Mouse (Mus musculus): ENCODE results near the gene Shkbp1. TPM values are rescaled to one million over a fixed set of nuclear protein-coding genes. Genes with fewer than 3 reads are reported as not detected.
A peak's percentile ranks its signal among the peaks of the same experiment; 100 is the strongest.

The Shkbp1 gene
- polyA plus RNA-seq, 1 experiment from 2014 or later, result 62.4 TPM

DNA sequence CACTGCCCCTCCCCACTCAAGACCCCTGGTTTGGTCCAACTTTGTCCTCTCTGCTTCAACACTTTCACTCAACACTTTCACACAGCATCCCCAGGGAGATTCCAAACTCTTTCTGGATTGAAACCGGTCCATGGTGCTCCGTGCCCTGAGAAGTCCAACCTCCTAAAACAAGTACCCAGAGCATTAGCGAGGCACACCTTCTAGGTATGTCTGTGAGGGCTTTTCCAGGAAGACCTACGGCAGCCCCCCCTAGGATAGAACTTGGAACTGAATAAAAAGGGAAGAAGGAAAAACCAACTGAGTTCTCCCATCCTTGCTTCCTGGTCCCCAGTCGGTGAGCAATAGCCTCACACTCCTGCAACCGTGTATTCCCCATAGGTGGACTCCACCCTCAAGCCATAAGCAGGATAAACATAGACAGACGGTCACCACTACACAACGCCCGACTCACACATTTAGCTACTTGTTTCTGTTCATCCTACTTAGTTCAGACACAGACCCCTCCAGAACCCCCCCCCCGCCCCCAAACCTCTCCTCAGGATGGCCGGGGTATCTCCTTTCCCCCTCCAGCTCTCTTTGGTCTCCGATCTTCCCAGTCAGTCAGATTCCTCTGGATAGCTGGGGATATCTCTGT, 44.1 kb downstream of the Shkbp1 start:
- Histone ChIP-seq H3K27me3 (ENCODE audit: poor library complexity, severe bottlenecking) (peaks cover 39% of the 10 kb centered on the region), H3K4me1 (peaks cover 32% of the 10 kb centered on the region), H3K4me3 (no peak overlapping the region), H3K36me3 (replicated peaks) (peaks cover 12% of the 10 kb centered on the region), H3K27ac (no peak overlapping the region), H3K9me3 (peaks cover 22% of the 10 kb centered on the region; the same call in 1 of the 2 replicates)
- no peak for DNase-seq (ENCODE audit: extremely low spot score, low spot score)
- WGBS, result 93% methylated on average over 12 of the region's 12 CpGs

DNA sequence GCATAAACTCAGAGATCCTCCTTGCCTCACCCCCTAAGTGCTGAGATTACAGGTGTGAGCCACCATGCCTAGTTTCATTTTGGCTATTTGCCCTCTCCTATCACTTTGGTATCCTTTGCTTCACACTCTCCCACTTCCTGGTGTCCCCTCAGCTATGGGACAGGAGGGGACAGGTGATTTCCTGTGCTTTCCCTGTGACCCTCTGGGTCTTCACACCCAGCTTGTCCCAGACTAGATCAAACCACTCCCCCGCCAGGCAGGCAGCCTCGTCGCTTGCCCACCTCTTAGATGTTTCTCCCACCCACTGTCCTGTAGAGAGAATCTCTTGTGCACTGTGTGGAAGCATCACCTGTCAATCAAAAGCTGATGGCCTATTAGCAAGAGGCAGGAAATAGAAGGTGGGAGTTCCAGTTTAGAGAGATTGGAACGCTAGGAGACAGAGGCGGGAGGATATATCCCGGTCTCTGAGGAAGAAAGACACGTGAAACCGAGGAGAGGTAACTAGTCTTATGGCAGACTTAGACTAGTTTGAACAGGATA, 44.8 kb downstream of the Shkbp1 start:
- peaks cover 12% of the 10 kb centered on the region for H3K36me3 ChIP-seq (replicated peaks)
- peaks cover 39% of the 10 kb centered on the region for H3K27me3 ChIP-seq (ENCODE audit: poor library complexity, severe bottlenecking)
- H3K27ac ChIP-seq, result no peak overlapping the region
- H3K9me3 ChIP-seq, result peaks cover 22% of the 10 kb centered on the region; the same call in 1 of the 2 replicates
- H3K4me1 ChIP-seq, result peaks cover 28% of the 10 kb centered on the region
- 55% methylated on average over 8 of the region's 8 CpGs for WGBS
- H3K4me3 ChIP-seq, result no peak overlapping the region
- DNase-seq (ENCODE audit: extremely low spot score, low spot score), result no peak

DNA sequence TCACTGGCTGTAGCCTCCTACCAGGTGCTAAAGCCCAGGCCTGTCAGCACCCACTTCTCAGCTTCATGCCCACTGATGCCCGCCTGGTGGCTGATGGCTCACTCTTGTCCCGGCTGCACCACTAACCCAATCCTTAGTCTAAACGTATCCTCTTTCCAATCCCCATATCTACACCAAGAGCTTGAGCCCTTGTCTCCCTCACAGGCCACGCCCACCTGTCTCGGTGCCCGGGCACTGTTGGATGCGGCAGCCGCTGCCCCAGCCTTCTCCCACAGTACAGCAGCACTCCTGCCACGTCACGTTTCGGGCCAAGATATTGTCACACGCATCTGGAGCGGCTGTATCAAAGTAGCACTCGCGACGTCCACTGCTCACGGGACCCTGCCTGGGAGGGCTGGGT, 45.5 kb downstream of the Shkbp1 start:
- Histone ChIP-seq H3K27ac (no peak overlapping the region), H3K4me3 (peak overlapping the region; percentile 47), H3K36me3 (replicated peaks) (peaks cover 12% of the 10 kb centered on the region), H3K9me3 (peaks cover 22% of the 10 kb centered on the region; the same call in 1 of the 2 replicates), H3K27me3 (ENCODE audit: poor library complexity, severe bottlenecking) (peaks cover 39% of the 10 kb centered on the region), H3K4me1 (peaks cover 25% of the 10 kb centered on the region)
- 5% methylated on average over 17 of the region's 17 CpGs for WGBS
- no peak for DNase-seq (ENCODE audit: extremely low spot score, low spot score)

DNA sequence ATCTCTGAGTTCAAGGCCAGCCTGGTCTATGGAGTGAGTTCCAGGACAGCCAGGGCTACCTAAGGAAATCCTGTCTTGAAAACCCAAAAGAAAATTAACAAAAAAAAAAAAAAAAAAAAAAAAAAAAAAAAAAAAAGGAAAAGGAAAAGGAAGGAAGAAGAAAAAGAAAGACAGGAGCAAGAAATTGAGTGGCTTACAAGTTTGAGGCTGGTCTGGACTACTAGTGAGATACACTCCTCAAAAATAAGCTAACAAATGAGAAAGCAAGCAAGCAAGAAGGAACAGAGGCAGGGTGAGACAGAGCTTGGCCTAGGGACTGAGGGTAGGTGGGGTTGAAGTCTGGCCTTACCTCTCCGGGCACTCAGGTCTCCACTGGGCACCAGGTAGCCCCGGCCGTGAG, 46.0 kb downstream of the Shkbp1 start:
- H3K9me3 ChIP-seq, result peaks cover 22% of the 10 kb centered on the region; the same call in 1 of the 2 replicates
- WGBS, result 31% methylated on average over 3 of the region's 3 CpGs
- H3K27ac ChIP-seq, result no peak overlapping the region
- no peak for DNase-seq (ENCODE audit: extremely low spot score, low spot score)
- H3K27me3 ChIP-seq (ENCODE audit: poor library complexity, severe bottlenecking), result peaks cover 39% of the 10 kb centered on the region
- H3K4me3 ChIP-seq, result no peak overlapping the region
- peaks cover 12% of the 10 kb centered on the region for H3K36me3 ChIP-seq (replicated peaks)
- H3K4me1 ChIP-seq, result peaks cover 25% of the 10 kb centered on the region

DNA sequence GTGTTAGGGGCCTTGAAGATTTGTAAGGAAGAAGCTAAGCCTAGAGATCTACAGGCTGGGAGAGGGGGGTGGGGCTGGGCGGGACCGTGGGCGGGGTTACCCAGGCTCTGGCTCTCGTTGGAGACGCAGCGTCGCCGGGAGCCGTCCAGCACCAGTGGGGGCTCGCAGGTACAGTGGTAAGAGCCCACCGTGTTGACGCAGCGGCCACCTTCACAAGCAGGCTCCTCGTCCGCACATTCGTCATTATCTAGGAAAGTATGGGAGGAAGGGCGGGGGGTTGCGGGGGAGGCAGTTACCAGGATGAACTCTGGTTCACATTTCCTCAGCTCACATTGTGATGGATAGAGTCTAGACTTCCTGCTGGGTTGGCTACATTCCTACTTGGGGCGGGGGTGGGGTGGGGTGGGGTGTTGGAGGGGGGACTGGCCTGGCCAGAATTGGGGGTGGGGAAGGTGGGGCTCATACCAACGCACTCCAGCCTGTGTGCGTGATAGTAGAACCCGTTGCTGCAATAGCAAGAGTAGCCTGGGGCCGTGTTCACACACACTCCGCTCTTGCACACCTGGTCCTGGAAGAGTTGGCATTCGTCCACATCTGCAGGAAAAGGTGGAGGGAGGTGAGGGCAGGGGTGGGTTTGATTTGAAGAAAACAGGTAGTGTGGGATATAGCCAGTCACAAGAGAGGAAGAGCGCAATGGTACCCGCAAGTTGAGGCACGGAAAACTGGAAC, 46.8 kb downstream of the Shkbp1 start:
- WGBS, result 9% methylated on average over 28 of the region's 28 CpGs
- H3K4me3 ChIP-seq, result peak overlapping the region; percentile 45
- H3K27ac ChIP-seq, result no peak overlapping the region
- peaks cover 25% of the 10 kb centered on the region for H3K4me1 ChIP-seq
- H3K36me3 ChIP-seq (replicated peaks), result peaks cover 8% of the 10 kb centered on the region
- peaks cover 14% of the 10 kb centered on the region; the same call in 1 of the 2 replicates for H3K9me3 ChIP-seq
- no peak for DNase-seq (ENCODE audit: extremely low spot score, low spot score)
- peaks cover 39% of the 10 kb centered on the region for H3K27me3 ChIP-seq (ENCODE audit: poor library complexity, severe bottlenecking)

DNA sequence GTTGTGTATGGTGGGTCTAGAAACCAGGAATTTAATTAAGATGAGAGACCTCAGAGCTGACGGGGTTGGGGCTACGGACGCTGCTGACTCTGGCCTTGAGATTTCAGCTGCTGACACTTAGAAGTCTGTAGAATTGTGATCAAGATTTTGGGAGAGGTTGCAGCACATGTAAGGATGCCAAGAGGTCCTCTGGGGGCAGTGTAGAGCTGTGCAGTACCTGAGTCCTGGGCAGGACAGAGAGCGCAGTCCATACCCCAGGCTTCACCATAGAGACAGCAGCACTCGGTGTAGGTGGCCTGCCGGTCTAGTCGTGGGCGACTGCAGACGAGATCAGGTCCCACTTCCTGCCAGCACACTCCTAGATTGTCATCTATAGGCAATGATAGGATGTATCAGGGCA, 48.3 kb downstream of the Shkbp1 start:
- H3K9me3 ChIP-seq, result no peaks in the 10 kb centered on the region
- H3K4me3 ChIP-seq, result no peak overlapping the region
- DNase-seq (ENCODE audit: extremely low spot score, low spot score), result no peak
- 63% methylated on average over 9 of the region's 9 CpGs for WGBS
- H3K27ac ChIP-seq, result no peak overlapping the region
- peaks cover 25% of the 10 kb centered on the region for H3K4me1 ChIP-seq
- no peaks in the 10 kb centered on the region for H3K36me3 ChIP-seq (replicated peaks)
- peaks cover 50% of the 10 kb centered on the region for H3K27me3 ChIP-seq (ENCODE audit: poor library complexity, severe bottlenecking)

DNA sequence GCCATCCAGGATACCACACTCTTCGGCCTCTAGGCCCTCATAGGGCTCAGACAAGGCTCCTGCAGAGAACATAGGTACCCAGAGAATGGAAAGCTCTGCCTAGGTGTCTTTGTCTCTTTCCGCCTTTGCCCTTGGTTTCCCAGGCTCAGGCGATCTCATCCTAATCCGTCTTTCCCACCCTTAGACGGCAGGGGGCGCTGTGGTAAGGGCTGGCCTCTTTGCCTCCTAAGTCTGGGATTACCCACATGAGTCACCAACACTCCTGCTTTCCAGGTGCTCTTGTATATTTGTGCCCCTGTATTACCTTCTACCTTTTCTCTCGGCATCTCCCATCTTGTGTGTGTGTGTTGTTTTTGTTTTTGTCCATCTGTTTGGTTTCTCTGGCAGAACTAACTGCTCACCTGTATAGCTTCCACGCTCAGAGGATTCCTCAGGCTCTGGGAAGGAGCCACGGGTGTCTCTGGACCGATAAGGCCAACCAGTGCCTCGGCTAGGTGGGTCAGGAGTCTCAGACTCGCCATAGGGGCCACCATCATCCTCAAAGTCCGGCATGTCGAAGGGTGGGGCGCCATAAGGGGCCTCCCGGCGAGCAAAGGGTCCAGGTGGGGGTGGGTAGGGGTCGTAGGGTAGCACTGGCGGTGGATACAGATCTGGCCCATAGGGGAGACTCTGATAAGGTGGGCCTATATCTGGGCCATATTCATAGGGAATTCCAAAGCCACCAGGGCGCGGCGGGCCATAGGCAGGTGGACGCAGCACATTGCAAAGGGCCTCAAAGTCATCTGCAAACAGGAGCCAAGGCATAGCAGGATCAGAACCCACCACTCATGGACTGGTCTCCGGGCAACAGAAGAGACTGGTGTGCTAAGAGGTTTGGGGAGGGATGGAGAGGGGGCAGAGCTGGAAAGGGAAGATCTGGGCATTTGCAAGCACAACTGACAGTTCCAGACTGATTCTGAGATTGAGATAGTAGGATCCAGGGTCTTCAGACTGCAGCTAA, 49.4 kb downstream of the Shkbp1 start:
- Histone ChIP-seq H3K4me3 (no peak overlapping the region), H3K36me3 (replicated peaks) (no peaks in the 10 kb centered on the region), H3K27ac (no peak overlapping the region), H3K27me3 (ENCODE audit: poor library complexity, severe bottlenecking) (peaks cover 44% of the 10 kb centered on the region), H3K9me3 (no peaks in the 10 kb centered on the region), H3K4me1 (peaks cover 25% of the 10 kb centered on the region)
- no peak for DNase-seq (ENCODE audit: extremely low spot score, low spot score)
- 76% methylated on average over 24 of the region's 24 CpGs for WGBS

DNA sequence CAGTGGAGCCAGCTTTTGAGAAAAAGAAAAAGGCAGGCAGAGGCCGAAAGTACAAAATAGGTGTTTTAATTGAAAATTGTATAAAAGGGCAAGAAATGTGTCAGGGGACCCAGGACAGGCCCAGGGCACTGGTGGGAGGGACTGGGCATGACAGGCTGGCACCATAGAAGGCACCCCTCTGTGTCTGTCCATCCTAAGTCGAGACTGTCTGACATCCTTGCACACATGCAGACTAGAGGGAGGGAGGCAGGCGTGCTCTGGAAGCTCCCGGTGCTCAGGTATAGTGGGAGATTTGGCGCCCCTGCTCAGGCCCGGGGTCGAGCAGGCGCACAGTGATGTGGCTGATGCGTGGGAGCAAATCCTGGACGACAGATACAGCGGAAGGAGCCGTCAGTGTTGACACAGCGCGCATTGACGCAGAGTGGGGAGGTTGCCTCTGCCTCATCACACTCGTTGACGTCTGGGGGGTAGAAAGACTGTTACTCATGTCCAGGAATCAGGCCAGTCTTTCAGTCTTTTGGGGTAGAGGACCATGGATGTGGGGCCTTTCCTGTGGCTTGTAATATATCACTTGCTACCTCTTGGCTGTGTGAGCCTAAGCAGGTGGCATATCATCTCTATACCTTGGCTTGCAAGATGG, 50.6 kb downstream of the Shkbp1 start:
- Histone ChIP-seq H3K27me3 (ENCODE audit: poor library complexity, severe bottlenecking) (peaks cover 32% of the 10 kb centered on the region), H3K9me3 (no peaks in the 10 kb centered on the region)
- 88% methylated on average over 17 of the region's 17 CpGs for WGBS

DNA sequence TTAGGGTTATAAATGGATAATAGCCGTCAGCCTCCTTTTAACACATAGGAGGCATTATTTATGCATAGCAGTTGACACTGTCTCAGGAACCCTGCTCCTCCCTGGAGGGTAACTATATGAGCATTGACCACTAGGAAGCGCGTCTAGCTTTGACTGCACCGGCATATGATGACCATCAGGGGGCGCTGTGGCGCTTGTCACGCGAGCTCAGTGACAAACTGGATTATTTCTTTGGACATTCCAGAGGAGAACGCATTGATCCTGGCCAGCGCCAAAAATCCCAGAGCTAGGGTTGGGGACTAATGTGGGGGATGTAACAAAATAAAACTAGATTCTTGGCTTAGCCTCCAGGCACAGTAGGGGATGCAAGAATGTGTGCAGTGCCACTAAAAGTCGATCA, 53.6 kb downstream of the Shkbp1 start:
- peak; percentile 70 for DNase-seq (ENCODE audit: extremely low spot score, low spot score)
- WGBS, result 13% methylated on average over 11 of the region's 11 CpGs

More for the DNA sequence above, 50.6 kb downstream of the Shkbp1 start:
- Histone ChIP-seq H3K36me3 (replicated peaks) (no peaks in the 10 kb centered on the region), H3K27ac (no peak overlapping the region), H3K4me3 (no peak overlapping the region), H3K4me1 (peaks cover 17% of the 10 kb centered on the region)
- DNase-seq (ENCODE audit: extremely low spot score, low spot score), result no peak

DNA sequence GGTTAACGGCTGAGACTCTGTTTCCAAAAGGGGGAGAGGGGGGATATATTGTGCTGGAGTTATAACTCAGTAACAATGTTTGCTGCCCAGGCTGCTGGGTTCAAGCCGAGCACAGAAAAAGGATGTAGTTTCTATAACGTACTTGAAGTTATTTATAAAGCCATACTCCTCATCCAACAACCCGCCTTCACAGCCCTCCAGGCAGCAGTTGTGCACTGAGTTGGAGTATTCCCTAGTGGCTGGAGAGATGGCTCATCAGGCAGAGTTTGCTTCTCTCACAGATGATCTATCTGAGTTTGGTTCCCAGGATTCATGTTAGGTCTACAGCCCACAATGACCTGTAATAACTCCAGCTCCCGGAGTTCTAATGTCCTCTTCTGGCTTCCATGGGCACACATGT, 55.0 kb downstream of the Shkbp1 start:
- no peak overlapping the region for H3K27ac ChIP-seq
- no peaks in the 10 kb centered on the region for H3K4me1 ChIP-seq
- no peaks in the 10 kb centered on the region for H3K36me3 ChIP-seq (replicated peaks)
- H3K4me3 ChIP-seq, result no peak overlapping the region
- H3K27me3 ChIP-seq (ENCODE audit: poor library complexity, severe bottlenecking), result peaks cover 10% of the 10 kb centered on the region; the same call in 1 of the 2 replicates
- DNase-seq (ENCODE audit: extremely low spot score, low spot score), result no peak
- 90% methylated on average over 5 of the region's 5 CpGs for WGBS
- H3K9me3 ChIP-seq, result peaks cover 4% of the 10 kb centered on the region; the same call in 1 of the 2 replicates

More for the DNA sequence above, 53.6 kb downstream of the Shkbp1 start:
- Histone ChIP-seq H3K9me3 (peaks cover under 1% of the 10 kb centered on the region; the same call in 1 of the 2 replicates), H3K27ac (no peak overlapping the region), H3K27me3 (ENCODE audit: poor library complexity, severe bottlenecking) (peaks cover 10% of the 10 kb centered on the region; the same call in 1 of the 2 replicates), H3K36me3 (replicated peaks) (no peaks in the 10 kb centered on the region), H3K4me1 (peaks cover 4% of the 10 kb centered on the region; the same call in 1 of the 2 replicates), H3K4me3 (no peak overlapping the region)

DNA sequence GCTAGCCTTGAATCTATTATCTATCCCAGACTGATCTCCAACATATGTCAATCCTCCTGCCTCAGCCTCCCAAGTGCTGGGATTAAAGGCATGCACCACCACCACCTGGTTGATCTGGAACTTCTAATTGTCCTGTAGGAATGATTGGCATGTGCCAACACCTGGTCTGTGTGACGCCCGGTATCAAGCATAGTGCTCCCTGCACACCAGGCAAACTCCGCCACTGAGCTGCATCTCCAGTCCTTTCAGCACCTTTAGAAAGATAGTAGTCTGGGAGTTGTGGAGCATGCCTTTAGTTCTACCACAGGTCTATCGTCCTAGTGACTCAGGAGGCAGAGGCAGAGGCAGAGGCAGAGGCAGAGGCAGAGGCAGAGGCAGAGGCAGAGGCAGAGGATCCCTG, 55.5 kb downstream of the Shkbp1 start:
- DNase-seq (ENCODE audit: extremely low spot score, low spot score), result no peak
- H3K9me3 ChIP-seq, result peaks cover 4% of the 10 kb centered on the region; the same call in 1 of the 2 replicates
- no peaks in the 10 kb centered on the region for H3K36me3 ChIP-seq (replicated peaks)
- no peaks in the 10 kb centered on the region for H3K4me1 ChIP-seq
- H3K27me3 ChIP-seq (ENCODE audit: poor library complexity, severe bottlenecking), result peaks cover 10% of the 10 kb centered on the region; the same call in 1 of the 2 replicates
- no peak overlapping the region for H3K27ac ChIP-seq
- WGBS, result 88% methylated on average over 4 of the region's 4 CpGs
- H3K4me3 ChIP-seq, result no peak overlapping the region

Data from forebrain, embryonic 10.5 days (tissue).